Mouse (Mus musculus) liver, embryonic 12.5 days (tissue): Measurements from ENCODE around the gene Ly86. TPM values are rescaled to one million over a fixed set of nuclear protein-coding genes. Genes with fewer than 3 reads are reported as not detected.

ENCODE experiments used
- ATAC-seq: fragments of 200-750 bp; cut with Nextera tagmentation; 2 replicates; pipeline ENCODE4 v1.8.0; 2017; ENCODE audit warnings: moderate number of reproducible peaks, mild to moderate bottlenecking, moderate library complexity
- H3K27ac ChIP-seq: fragments of 300-500 bp; sonication (generic); 2 replicates; pipeline ENCODE4 v1.5.1; 2016; ENCODE audit warnings: mild to moderate bottlenecking
- H3K27me3 ChIP-seq: fragments of 300-500 bp; sonication (generic); replicated peaks from 2 replicates; pipeline ENCODE4 v1.6.1; 2016; ENCODE audit warnings: mild to moderate bottlenecking, moderate library complexity
- H3K36me3 ChIP-seq: fragments of 300-500 bp; sonication (generic); 2 replicates; pipeline ENCODE4 v1.6.1; 2016; ENCODE audit warnings: mild to moderate bottlenecking, moderate library complexity
- H3K4me1 ChIP-seq: fragments of 300-500 bp; sonication (generic); 2 replicates; pipeline ENCODE4 v1.6.1; 2016
- H3K4me2 ChIP-seq: fragments of 300-500 bp; sonication (generic); 2 replicates; pipeline ENCODE4 v1.6.1; 2016; ENCODE audit warnings: mild to moderate bottlenecking, moderate library complexity
- H3K4me3 ChIP-seq: fragments of 300-500 bp; sonication (generic); 2 replicates; pipeline ENCODE4 v1.5.1; 2016; ENCODE audit warnings: mild to moderate bottlenecking, moderate library complexity
- H3K9ac ChIP-seq: fragments of 300-500 bp; sonication (generic); 2 replicates; pipeline ENCODE4 v1.6.1; 2016; ENCODE audit warnings: mild to moderate bottlenecking, moderate library complexity
- H3K9me3 ChIP-seq: fragments of 300-500 bp; sonication (generic); replicated peaks from 2 replicates; pipeline ENCODE4 v1.6.1; 2016; ENCODE audit warnings: mild to moderate bottlenecking, moderate library complexity
- WGBS: fragments of 180-500 bp; shearing (Covaris S2); methylation state at CpG from one replicate; pipeline ENCODE4 v1.1.7; 2016; ENCODE audit not compliant: insufficient replicate concordance; 5-methylcytosine and 5-hydroxymethylcytosine counted together
- polyA plus RNA-seq: library from polyadenylated mRNA; unstranded; fragments of >200 nt; fragmentation: Nextera tagmentation; extraction: Ambion mirVana; gene quantifications from 2 replicates; pipeline ENCODE4 v1.2.1, GENCODE M21; 2016

The Ly86 gene
- polyA plus RNA-seq, 1 experiment from 2014 or later = 6.3 TPM

DNA sequence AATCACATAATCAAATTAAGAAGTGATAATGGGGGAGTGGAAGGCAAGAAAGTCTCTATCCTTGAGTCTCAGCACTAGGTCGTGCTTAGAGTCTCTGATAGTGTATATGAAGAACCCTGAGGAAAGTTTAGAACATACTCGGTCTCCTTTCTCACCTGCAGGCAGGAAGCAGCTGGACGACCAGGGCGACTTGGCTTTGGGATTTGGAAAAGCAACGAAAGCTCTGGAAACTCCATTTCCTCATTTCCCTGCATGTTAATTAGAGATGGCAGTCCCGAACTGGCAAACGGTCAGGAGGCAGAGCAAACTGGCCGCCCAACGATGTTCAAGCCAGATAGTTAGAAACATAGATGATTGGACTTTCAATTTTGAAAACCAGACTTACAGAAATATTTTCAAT, 89.8 kb downstream of the Ly86 start:
- H3K27ac ChIP-seq = no peak overlapping the region
- no peaks in the 10 kb centered on the region for H3K36me3 ChIP-seq
- H3K27me3 ChIP-seq = peaks cover 22% of the 10 kb centered on the region
- H3K4me2 ChIP-seq = peak overlapping the region; percentile 68
- WGBS = 14% methylated on average over 9 of the region's 9 CpGs
- no peak for ATAC-seq
- no peaks in the 10 kb centered on the region for H3K9me3 ChIP-seq
- H3K4me3 ChIP-seq = peak overlapping the region; percentile 49; the same call in 1 of the 2 replicates
- H3K4me1 ChIP-seq = peaks cover 18% of the 10 kb centered on the region
- no peak overlapping the region for H3K9ac ChIP-seq

DNA sequence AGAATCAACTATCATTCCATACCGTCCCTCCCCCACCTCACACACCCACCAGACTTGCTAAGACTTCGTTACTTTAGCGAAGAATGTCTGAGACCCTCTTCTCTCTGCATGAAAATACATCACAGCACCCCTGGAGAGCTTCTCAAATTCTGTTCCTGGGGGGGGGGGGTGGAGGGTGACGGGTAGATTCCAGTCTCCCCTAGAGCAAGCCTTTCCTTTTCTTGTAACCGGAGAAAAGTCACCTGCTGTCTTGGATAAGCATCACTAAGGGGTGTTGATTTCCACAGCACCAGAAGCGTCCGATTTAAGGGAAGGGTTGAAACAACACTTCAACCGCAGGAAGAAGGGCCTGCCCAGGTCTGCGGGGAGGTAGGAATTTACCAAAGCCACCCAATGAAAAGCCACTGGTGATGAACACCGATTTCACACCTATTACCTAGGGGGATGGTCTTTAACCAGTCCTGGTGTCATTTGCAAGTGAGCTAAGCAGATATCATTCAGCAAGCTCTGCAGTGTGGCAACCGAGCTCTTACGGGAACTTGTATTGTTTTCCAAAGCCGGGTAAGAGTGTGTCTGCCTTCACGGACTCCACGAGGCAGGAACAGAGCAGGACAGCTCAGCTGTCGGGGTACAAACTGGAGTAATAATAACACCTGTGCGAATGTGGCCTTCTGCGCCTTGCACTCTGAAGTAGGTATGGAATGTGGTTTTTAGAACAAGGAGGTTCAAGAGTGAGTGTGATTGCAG, 91.4 kb downstream of the Ly86 start:
- Histone ChIP-seq H3K27me3 (peaks cover 28% of the 10 kb centered on the region), H3K9me3 (no peaks in the 10 kb centered on the region), H3K4me2 (no peak overlapping the region), H3K27ac (no peak overlapping the region), H3K4me3 (no peak overlapping the region), H3K36me3 (no peaks in the 10 kb centered on the region), H3K4me1 (peaks cover 21% of the 10 kb centered on the region), H3K9ac (no peak overlapping the region)
- no peak for ATAC-seq
- WGBS = 33% methylated on average over 18 of the region's 18 CpGs

DNA sequence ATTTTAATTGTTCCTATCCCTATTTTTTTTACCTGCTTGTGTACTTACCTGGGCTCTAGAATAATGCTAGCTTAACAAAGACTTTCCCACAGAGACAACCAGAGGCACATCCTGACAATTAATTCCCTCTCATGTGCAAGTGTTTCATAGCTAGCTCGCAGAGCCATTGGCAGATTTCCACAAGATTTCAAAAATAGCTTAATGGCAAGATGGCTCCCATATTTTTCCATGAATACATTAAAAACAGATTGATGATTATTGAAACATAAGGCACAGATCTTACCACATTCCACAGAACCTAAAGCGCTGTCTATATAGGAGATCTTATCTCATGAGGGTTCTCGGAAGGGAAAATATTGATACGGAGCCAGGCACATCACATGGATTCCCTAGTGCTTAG, 93.8 kb downstream of the Ly86 start:
- no peak overlapping the region for H3K4me3 ChIP-seq
- 81% methylated on average over 4 of the region's 4 CpGs for WGBS
- H3K27me3 ChIP-seq = peaks cover 31% of the 10 kb centered on the region
- H3K4me1 ChIP-seq = peaks cover 23% of the 10 kb centered on the region
- H3K36me3 ChIP-seq = no peaks in the 10 kb centered on the region
- H3K9ac ChIP-seq = no peak overlapping the region
- H3K27ac ChIP-seq = no peak overlapping the region
- no peak overlapping the region for H3K4me2 ChIP-seq
- no peaks in the 10 kb centered on the region for H3K9me3 ChIP-seq
- ATAC-seq = no peak

DNA sequence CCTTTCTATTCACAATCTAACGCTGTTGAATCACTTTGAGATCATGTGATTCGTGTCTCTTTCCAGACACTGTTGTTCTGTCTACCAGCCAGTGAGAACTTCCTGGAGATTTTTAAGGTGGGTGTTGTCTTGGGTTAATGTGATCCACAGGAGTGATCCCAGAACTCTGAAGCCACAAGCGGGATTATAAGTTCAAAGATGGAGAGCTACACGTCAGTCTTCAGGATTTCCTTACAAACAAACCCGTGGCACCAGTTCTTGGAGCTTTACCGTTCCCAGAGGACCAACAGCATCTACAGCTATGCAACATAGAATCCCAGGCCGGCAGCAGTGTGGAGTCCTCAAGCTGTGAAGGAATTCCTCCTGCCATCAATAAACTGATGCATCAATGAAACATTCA, 94.5 kb downstream of the Ly86 start:
- peaks cover 31% of the 10 kb centered on the region for H3K27me3 ChIP-seq
- H3K9me3 ChIP-seq = no peaks in the 10 kb centered on the region
- no peak overlapping the region for H3K27ac ChIP-seq
- no peak overlapping the region for H3K4me3 ChIP-seq
- no peak overlapping the region for H3K9ac ChIP-seq
- no peaks in the 10 kb centered on the region for H3K36me3 ChIP-seq
- peaks cover 19% of the 10 kb centered on the region for H3K4me1 ChIP-seq
- ATAC-seq = no peak
- WGBS = 67% methylated on average over 7 of the region's 7 CpGs
- H3K4me2 ChIP-seq = no peak overlapping the region

DNA sequence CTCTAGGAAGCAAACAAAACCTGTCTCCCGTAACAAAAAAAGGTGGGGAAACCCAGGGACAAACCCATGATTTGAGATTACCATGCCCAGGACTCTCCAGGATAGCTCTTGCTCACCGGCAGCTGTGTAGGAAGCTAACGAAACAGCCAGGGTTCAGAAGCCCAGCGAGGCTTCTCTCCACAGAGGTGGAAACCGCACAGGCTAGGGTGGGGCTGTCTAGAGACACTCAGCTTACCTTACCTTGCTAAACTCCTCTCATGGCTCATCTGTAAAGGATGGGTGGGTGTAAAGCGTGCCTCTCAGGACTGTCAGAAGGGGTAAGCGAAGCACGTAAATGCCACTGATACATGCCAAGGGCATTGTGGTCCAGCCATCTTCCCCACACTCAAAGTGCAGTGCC, 94.9 kb downstream of the Ly86 start:
- Histone ChIP-seq H3K4me3 (no peak overlapping the region), H3K9ac (no peak overlapping the region), H3K36me3 (no peaks in the 10 kb centered on the region), H3K27ac (no peak overlapping the region), H3K27me3 (peaks cover 31% of the 10 kb centered on the region), H3K4me1 (peaks cover 16% of the 10 kb centered on the region), H3K9me3 (no peaks in the 10 kb centered on the region), H3K4me2 (no peak overlapping the region)
- WGBS = 48% methylated on average over 8 of the region's 8 CpGs
- no peak for ATAC-seq

DNA sequence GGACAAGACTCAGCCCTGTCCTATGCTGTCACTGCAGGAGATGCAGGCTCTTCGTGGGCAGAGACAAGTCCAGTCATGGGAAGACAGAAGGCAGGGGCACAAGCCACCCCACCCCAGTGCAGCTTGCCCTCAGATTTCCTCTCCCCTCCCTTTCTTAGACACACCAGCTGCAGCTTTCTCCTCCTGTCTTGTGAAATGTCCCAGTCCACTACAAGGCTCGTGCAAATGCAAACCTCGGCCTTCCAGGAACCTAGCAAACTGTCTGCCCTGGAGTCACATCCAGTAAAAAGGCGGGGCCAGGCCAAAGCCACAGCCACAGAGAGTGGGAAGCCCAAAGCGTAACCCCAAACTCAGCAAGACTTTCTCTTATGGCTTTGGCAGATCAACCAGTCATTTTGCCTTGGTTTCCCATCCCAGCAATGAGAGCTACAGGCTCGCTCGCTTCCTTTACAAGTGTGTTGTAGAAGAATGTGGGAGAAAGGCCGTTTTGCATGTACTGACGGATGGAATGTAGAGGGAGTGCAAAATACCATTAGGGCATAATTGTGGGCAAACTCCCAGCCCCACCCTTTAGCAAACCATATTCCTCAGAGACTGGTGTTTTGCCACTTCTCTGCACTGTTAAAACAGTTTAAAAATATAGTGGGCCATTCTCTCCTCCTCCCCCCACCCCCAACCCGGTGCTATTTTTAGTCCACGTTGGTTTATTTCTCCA, 95.7 kb downstream of the Ly86 start:
- 25% methylated on average over 11 of the region's 11 CpGs for WGBS
- Histone ChIP-seq H3K4me3 (no peak overlapping the region), H3K4me2 (no peak overlapping the region), H3K9me3 (no peaks in the 10 kb centered on the region), H3K27ac (no peak overlapping the region), H3K27me3 (peaks cover 26% of the 10 kb centered on the region), H3K36me3 (no peaks in the 10 kb centered on the region), H3K4me1 (peaks cover 15% of the 10 kb centered on the region), H3K9ac (no peak overlapping the region)
- no peak for ATAC-seq

DNA sequence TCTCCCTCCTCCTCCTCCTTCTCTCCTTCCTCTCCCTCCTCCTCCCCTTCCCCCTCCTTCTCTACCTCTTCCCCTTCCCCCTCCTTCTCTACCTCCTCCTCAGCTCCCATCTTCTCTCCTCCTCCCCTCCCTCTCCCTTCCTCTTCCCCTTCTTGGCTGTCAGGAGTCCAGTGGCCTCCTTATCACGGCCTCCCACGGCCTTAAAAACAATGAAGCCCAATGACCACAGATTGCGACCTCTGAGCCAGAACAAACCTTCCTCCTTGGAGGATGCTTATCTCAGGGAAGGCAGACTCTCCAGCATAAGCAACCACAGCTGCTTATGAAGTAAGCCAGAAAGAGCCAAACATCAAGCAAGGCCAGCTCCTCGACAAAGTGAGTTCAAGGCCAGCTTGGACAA, 97.0 kb downstream of the Ly86 start:
- Histone ChIP-seq H3K4me1 (peaks cover 15% of the 10 kb centered on the region), H3K4me3 (no peak overlapping the region), H3K4me2 (no peak overlapping the region), H3K36me3 (no peaks in the 10 kb centered on the region), H3K9me3 (no peaks in the 10 kb centered on the region), H3K27ac (no peak overlapping the region), H3K27me3 (peaks cover 16% of the 10 kb centered on the region), H3K9ac (no peak overlapping the region)
- WGBS = 4% methylated on average over 4 of the region's 4 CpGs
- ATAC-seq = no peak

DNA sequence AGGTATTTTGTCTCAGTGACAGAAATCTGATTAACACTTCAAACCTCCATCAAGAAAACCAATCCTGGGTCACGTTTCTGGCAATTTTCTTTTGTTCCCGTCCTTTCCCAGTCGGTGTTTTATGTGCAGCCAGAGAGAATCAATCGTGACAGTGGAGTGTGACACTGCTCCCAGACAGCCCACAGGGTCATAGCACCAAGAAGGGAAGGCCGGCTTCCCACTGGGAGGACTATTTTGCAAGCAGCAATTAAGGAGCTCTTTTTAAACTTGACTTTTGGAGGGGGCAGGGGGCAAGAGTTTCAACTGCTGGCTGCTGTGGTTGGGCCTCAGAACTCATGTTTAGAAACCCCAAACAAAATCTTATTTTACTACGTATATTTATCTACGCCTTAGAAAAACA, 97.5 kb downstream of the Ly86 start:
- H3K9ac ChIP-seq = no peak overlapping the region
- H3K4me2 ChIP-seq = no peak overlapping the region
- H3K9me3 ChIP-seq = no peaks in the 10 kb centered on the region
- H3K27ac ChIP-seq = no peak overlapping the region
- H3K4me1 ChIP-seq = peaks cover 15% of the 10 kb centered on the region
- 36% methylated on average over 7 of the region's 7 CpGs for WGBS
- peaks cover 13% of the 10 kb centered on the region for H3K27me3 ChIP-seq
- no peak for ATAC-seq
- no peak overlapping the region for H3K4me3 ChIP-seq
- H3K36me3 ChIP-seq = no peaks in the 10 kb centered on the region

DNA sequence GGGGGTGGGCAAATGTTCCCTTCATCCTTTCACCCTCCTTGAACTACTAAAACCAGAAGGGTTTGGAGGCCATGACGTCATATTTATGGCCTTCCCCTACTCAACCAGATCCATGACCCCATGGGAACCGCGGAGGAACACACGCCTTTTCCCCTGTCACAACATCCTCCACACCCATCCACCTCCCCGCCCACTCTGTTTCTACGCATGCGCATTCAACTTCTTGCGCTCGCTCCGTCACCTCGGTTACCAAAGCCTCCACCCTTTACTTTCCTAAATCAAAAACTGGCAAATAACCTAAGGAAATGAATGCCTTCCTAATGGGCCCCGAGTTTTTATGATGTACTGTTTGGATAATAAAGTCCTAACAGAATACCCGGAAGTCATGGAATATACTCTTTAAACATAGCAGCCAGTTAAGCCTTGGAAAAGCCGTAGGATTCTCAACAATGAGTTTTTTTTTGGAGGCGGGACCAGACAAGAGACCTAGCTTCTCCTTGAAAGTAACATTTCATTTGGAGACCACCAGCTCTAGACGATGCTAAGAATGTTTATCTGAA, 101.8 kb downstream of the Ly86 start:
- Histone ChIP-seq H3K27ac (no peak overlapping the region), H3K9me3 (no peaks in the 10 kb centered on the region), H3K9ac (no peak overlapping the region), H3K4me1 (peaks cover 13% of the 10 kb centered on the region), H3K4me2 (no peak overlapping the region), H3K4me3 (no peak overlapping the region), H3K27me3 (0 out of 2 replicates have a peak, but pooled peaks cover under 1% of the 10 kb centered on the region), H3K36me3 (no peaks in the 10 kb centered on the region)
- 77% methylated on average over 16 of the region's 16 CpGs for WGBS
- ATAC-seq = no peak

DNA sequence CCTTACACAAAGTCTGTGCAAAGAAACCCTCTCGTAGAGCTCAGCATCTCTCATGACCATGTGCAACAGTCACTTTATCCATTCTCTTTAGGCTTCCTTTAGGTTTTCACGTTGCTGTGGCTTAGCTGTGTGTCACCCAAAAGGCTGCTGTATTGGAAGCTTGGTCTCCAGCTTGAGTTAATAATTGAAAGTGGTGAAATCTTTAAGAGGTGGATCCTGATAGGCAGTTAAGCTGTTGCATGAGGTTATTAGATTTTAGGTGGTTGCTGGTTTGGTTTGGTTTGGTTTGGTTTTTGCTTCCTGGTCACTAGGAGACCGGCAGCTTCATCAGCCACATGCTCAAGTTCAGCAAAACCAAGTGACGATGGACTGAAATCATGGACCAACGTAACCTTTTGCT, 106.0 kb downstream of the Ly86 start:
- ATAC-seq = no peak
- no peak overlapping the region for H3K4me2 ChIP-seq
- WGBS = 74% methylated on average over 5 of the region's 5 CpGs
- no peaks in the 10 kb centered on the region for H3K9me3 ChIP-seq
- H3K4me1 ChIP-seq = peaks cover 45% of the 10 kb centered on the region
- no peak overlapping the region for H3K4me3 ChIP-seq
- H3K27me3 ChIP-seq = no peaks in the 10 kb centered on the region
- no peak overlapping the region for H3K27ac ChIP-seq
- H3K9ac ChIP-seq = no peak overlapping the region
- no peaks in the 10 kb centered on the region for H3K36me3 ChIP-seq

DNA sequence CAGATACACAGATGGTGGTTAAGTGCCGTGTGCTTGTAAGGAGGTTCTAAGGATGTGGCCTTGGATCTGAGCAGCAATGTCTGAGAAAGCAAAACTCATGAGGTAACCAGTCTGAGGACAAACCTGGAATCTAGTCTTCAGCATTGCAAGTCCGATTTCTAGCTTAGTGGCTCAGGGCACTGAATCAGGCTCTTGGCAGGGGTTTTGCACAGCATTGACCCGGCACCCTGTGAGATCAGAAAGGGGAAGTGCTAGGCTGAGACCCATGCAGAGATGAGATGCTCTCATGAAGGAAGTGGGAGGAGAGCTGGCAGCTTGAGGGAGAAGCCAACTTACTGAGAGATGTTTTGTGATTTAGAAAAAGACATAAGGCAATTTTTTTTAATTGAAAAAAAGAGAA, 106.5 kb downstream of the Ly86 start:
- Histone ChIP-seq H3K9me3 (no peaks in the 10 kb centered on the region), H3K4me2 (no peak overlapping the region), H3K27me3 (no peaks in the 10 kb centered on the region), H3K36me3 (no peaks in the 10 kb centered on the region), H3K4me3 (no peak overlapping the region), H3K27ac (no peak overlapping the region), H3K4me1 (peaks cover 47% of the 10 kb centered on the region), H3K9ac (no peak overlapping the region)
- ATAC-seq = no peak
- 31% methylated on average over 3 of the region's 3 CpGs for WGBS
